Mouse (Mus musculus) E14TG2a.4 (cell line): ENCODE measurements around the gene Fam151b.
A peak's percentile ranks its signal among the peaks of the same experiment; 100 is the strongest.

ENCODE experiments used
- H3K27me3 ChIP-seq: 2 replicates; pipeline ENCODE4 v1.6.1; 2014; ENCODE audit warnings: low read length, control low read depth; ENCODE audit not compliant: insufficient read depth
- H3K36me3 ChIP-seq: 2 replicates; pipeline ENCODE4 v1.6.1; 2014; ENCODE audit warnings: low read length, control low read depth; ENCODE audit not compliant: insufficient read depth
- H3K4me1 ChIP-seq: replicated peaks from 2 replicates; pipeline ENCODE4 v1.6.1; 2014; ENCODE audit warnings: low read depth, low read length, control low read depth
- H3K4me3 ChIP-seq: replicated peaks from 2 replicates; pipeline ENCODE4 v1.5.1; 2014; ENCODE audit warnings: mild to moderate bottlenecking, low read length
- H3K9me3 ChIP-seq: 2 replicates; pipeline ENCODE4 v1.6.1; 2014; ENCODE audit warnings: low read length, control low read depth
- CTCF ChIP-seq: conservative IDR thresholded peaks from 2 replicates; pipeline ENCODE4 v1.5.1; 2014; ENCODE audit warnings: low read length
- NANOG ChIP-seq: IDR thresholded peaks from 2 replicates; pipeline ENCODE4 v1.6.1; 2014; ENCODE audit warnings: borderline replicate concordance, low read length, mixed read lengths
- POU5F1 ChIP-seq: IDR thresholded peaks from 2 replicates; pipeline ENCODE4 v1.6.1; 2014; ENCODE audit warnings: low read length, borderline replicate concordance

Gene Fam151b

DNA sequence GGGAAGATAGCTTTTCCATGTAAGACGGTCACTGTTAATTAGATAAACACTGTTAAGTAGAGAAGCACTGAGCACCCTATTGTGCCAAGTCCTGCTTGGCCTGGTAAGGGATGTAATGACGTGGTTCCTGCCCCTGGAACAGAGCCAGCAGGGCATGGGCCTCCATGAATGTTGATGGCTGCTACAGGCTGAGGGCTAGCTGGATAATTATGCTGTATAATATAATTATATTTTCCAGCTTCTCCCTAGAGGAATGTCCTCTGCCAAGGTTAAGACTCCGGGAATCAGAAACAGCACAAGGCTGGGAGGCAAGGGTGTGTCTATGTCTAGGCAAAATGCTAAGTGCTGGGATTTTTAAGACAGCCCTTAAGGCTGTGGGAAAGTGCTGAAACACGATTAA lies 7.0 kb upstream of the Fam151b start:
- Histone ChIP-seq H3K27me3 (no peaks in the 10 kb centered on the region), H3K4me3 (no peak overlapping the region), H3K4me1 (peaks cover 16% of the 10 kb centered on the region), H3K36me3 (no peaks in the 10 kb centered on the region), H3K9me3 (no peaks in the 10 kb centered on the region)
- TF ChIP-seq POU5F1 = no peak
- no peak for TF ChIP-seq CTCF
- no peak for TF ChIP-seq NANOG

DNA sequence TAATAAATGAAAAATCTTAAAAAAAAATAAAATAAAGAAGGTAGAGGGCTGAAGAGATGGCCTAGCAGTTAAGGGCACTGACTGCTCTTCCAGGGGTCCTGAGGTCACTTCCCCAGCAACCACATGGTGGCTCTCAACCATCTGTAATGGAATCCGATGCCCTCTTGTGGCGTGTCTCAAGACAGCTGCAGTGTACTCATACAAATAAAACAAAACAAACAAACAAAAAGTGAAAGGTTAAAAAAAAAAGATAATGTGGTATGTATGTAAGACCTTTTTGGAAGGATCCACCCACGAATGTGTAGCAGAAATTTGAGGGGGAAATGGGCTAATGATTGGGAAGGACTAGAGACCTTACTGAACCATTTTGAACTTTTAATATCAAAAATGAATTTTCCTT lies 467 bp downstream of the Fam151b start:
- H3K4me3 ChIP-seq = peak overlapping the region; percentile 48; the same call in 1 of the 2 replicates
- peak; percentile 30; the same call in 1 of the 2 replicates for TF ChIP-seq CTCF
- TF ChIP-seq POU5F1 = no peak
- H3K4me1 ChIP-seq = peaks cover 15% of the 10 kb centered on the region
- H3K36me3 ChIP-seq = no peaks in the 10 kb centered on the region
- H3K9me3 ChIP-seq = peaks cover 19% of the 10 kb centered on the region
- no peaks in the 10 kb centered on the region for H3K27me3 ChIP-seq

DNA sequence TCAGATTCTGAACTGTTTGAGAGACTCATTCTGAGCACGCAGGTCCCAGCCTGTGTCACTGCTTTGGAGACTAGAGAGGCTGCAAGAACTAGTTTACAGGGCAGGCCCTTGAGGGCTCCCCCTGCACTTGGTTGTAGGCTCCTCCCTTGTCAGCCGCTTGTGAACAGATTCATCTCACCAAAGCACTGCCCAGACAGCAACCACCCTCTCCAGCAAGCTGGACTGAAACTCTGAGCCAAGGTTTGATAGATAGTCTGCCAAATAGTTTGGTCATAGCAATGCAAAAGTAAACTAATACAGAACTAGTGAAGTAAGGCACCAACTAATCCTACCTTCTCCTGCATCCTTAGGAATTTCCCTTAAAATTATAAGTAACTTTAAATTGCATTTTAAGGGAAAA lies 13.7 kb downstream of the Fam151b start:
- TF ChIP-seq NANOG = no peak
- Histone ChIP-seq H3K4me1 (peaks cover 3% of the 10 kb centered on the region; the same call in 1 of the 2 replicates), H3K4me3 (no peak overlapping the region), H3K27me3 (no peaks in the 10 kb centered on the region), H3K36me3 (no peaks in the 10 kb centered on the region), H3K9me3 (no peaks in the 10 kb centered on the region)

DNA sequence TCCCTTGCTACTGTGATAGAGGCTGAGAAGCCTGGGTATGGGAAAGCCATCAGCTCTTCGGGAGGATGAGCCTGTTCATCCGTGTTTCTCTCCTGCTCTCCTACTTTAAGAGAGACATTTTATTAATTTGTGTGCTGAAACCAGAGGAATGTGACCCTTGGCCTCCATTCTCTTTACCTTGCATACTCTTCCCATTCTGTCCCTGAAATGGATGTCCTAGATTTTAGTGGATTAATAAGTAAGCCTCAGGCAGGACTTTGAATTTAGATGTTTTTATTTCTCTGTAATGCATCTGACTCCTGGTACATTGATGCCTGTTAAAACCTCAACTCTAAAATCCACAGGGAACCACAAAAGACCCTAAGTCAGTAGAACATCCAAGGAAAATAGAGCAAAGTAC lies 14.4 kb downstream of the Fam151b start:
- Histone ChIP-seq H3K4me1 (peaks cover 3% of the 10 kb centered on the region; the same call in 1 of the 2 replicates), H3K9me3 (no peaks in the 10 kb centered on the region), H3K36me3 (no peaks in the 10 kb centered on the region), H3K4me3 (no peak overlapping the region), H3K27me3 (no peaks in the 10 kb centered on the region)
- TF ChIP-seq NANOG (no peak), POU5F1 (no peak), CTCF (no peak)

DNA sequence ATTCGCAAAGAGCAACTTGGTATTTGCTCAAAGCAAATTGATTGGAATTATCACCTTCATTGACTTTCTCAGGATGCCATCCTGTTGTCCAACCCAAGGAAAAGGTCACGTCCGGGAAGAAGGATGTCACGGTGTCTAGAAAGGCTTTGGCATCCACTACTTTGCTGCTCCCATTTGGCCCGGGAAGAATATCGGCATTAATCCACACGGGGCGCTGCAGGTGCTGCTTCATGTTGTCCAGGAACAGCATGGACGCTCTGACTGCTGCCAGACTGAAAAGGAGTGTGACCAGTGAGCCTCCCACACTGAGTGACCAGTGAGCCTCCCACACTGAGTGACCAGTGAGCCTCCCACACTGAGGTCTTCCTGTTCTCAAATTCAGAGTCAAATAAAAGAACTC lies 15.9 kb downstream of the Fam151b start:
- no peaks in the 10 kb centered on the region for H3K9me3 ChIP-seq
- TF ChIP-seq CTCF (0 out of 2 replicates have a peak, but pooled peaks have one; percentile 14), POU5F1 (no peak)
- no peaks in the 10 kb centered on the region for H3K27me3 ChIP-seq
- no peak overlapping the region for H3K4me3 ChIP-seq
- H3K4me1 ChIP-seq = peaks cover 3% of the 10 kb centered on the region; the same call in 1 of the 2 replicates
- H3K36me3 ChIP-seq = no peaks in the 10 kb centered on the region

DNA sequence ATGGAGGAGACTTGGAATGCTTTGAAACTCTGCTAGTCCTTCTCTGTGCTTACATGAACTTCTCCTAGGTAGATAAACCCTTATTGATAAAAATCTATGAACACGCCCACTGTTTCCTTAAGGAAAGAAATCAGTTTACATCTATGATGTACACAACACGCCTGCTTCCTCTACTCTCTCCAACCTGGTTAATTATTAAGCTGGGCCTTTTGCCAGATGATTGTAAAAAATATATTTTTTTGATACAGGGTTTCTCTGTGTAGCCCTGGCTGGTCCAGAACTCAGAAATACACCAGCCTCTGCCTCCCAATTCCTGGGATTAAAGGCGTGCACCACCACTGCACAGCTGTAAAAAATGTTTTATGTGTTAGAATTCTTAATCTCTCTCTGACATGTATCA lies 19.1 kb downstream of the Fam151b start:
- Histone ChIP-seq H3K4me1 (peaks cover 3% of the 10 kb centered on the region; the same call in 1 of the 2 replicates), H3K36me3 (no peaks in the 10 kb centered on the region), H3K4me3 (no peak overlapping the region), H3K27me3 (no peaks in the 10 kb centered on the region), H3K9me3 (no peaks in the 10 kb centered on the region)
- no peak for TF ChIP-seq CTCF
- no peak for TF ChIP-seq POU5F1
- no peak for TF ChIP-seq NANOG

DNA sequence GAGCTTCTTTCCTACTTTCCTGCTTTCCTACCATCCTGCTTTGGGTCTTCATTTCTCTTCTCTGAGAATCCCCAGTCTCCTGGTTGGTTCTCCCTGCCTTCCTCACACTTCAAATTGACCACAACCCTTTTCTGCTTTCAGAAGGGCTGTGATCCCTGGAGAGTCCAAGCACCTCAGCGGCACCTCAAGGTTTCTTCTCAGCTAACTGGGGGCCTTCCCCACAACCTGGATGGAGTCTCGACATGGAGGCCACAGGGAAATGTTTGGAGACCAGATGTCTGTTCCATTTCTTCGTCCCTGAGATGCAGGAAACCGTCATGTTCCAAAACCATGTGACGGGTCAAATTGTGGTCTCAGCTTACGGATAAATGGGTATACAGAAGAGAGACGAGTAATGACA lies 36.9 kb downstream of the Fam151b start:
- Histone ChIP-seq H3K4me1 (no peaks in the 10 kb centered on the region), H3K4me3 (no peak overlapping the region), H3K36me3 (no peaks in the 10 kb centered on the region), H3K27me3 (peaks cover 3% of the 10 kb centered on the region; the same call in 1 of the 2 replicates), H3K9me3 (no peaks in the 10 kb centered on the region)
- TF ChIP-seq CTCF (no peak), NANOG (no peak), POU5F1 (no peak)

DNA sequence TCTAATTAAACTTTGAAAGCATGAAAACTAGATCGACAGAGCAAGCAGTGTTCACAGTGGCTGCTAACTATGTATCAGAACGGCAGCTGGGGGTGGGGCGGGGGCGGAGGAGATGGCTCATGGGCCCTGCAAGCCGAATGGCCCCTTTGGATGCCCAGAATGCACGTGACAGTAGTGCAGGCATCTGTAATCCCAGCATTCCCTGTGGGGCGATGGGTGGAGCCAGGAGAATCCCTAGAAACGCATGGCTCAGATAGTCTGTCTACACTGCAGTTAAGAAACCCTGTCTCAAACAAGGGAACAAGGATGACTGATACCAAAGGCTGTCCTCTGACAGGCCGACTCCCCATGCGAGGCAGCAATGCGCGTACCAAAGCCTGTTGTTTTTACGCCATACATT lies 43.5 kb downstream of the Fam151b start:
- H3K4me1 ChIP-seq = peaks cover 20% of the 10 kb centered on the region
- H3K36me3 ChIP-seq = no peaks in the 10 kb centered on the region
- H3K4me3 ChIP-seq = no peak overlapping the region
- H3K27me3 ChIP-seq = peaks cover 17% of the 10 kb centered on the region
- TF ChIP-seq NANOG (no peak), POU5F1 (no peak), CTCF (no peak)
- H3K9me3 ChIP-seq = no peaks in the 10 kb centered on the region

DNA sequence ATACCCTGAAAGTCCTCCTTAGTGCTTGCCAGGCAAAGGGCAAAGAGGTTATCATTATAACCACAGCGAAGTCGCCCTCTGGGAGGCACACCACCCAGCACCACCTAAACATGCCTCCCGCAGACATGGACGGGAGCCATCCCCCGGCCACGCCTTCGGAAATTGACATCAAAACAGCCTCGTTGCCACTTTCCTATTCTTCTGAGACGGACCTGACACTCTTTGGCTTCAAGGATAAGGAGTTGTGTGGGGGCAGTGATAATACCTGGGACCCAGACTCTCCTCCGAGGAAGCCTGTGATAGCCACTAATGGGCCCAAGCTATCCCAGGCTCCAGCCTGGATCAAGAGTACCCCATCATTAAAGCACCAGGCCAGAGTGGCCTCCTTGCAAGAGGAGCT lies 45.2 kb downstream of the Fam151b start:
- Histone ChIP-seq H3K4me1 (peaks cover 20% of the 10 kb centered on the region), H3K36me3 (no peaks in the 10 kb centered on the region), H3K9me3 (no peaks in the 10 kb centered on the region)

More for the DNA sequence above, 45.2 kb downstream of the Fam151b start:
- TF ChIP-seq CTCF (no peak), POU5F1 (no peak), NANOG (no peak)
- peaks cover 19% of the 10 kb centered on the region for H3K27me3 ChIP-seq
- no peak overlapping the region for H3K4me3 ChIP-seq
